Mouse (Mus musculus) bone marrow, adult 2 months (tissue): ENCODE results near the gene Rab10.

Source experiments
- CTCF ChIP-seq: fragments of 200-500 bp; IDR thresholded peaks from 2 replicates; pipeline ENCODE4 v1.5.1; 2011; ENCODE audit warnings: low read length, control low read depth; ENCODE audit not compliant: control insufficient read depth, insufficient read depth
- POLR2A ChIP-seq: fragments of 200-500 bp; IDR thresholded peaks from 2 replicates; pipeline ENCODE4 v1.6.1; 2011; ENCODE audit warnings: low read depth, mild to moderate bottlenecking, control low read depth, low read length, borderline replicate concordance; ENCODE audit not compliant: control insufficient read depth

GRCm38 (mm10) chr12:3307587-3307986, 2.2 kb downstream of the Rab10 start:
- TF ChIP-seq CTCF (no peak), POLR2A (no peak)
